Mouse (Mus musculus): ENCODE data around the gene Trim12c. TPM values are rescaled to one million over a fixed set of nuclear protein-coding genes. Genes with fewer than 3 reads are reported as not detected.
"Not testable (repeated sequence)": the region's sequence is repeated elsewhere in the genome, so short reads cannot be mapped to it uniquely, and the experiment has no call there.

The Trim12c gene
- 1.1 and 1.2 TPM in 2 replicates for polyA plus RNA-seq (2015; fragmentation: Nextera tagmentation; extraction: Ambion mirVana)

DNA sequence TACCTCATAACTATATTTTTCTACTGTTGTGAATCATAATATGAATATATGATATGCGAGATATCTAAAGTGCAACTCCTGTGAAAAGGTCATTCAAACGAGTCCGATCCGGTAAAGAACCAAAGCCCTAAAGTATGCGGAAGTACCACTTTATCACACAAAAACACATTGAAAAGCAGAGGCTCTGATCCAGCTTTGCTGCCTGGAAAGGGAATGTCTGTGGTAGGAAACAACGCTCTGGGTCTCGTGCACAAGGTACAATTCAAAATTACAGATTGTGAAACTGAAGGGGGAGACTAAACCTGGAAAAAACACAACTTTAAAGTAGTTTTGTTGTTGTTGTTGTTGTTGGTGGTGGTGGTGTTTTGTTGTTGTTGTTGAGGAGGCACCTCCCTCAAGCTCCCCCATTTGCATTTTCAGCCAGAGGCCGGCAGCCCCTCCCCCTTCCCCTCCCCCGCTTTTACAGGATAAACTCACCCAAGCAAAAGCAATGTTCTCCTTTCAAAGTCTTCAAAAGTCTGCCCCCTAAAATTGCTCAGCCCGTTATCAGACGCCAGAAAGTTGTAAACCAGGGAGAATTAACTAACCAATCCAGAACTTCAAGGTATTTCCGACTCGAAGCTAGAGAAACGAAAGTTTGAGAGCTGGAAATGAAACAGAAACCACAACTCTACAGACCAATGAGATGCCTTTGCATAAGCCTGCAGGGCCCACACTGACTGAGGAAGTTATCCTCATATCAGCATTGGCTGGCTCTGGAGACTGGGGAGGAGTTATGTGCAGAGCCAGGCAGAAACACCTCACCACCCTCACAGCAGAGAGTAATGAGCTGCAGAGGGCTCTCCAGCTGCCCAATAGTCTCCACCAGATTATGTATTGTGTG lies at the start of gene Trim12c:
Gene Trim12c, minus strand, starts transcription at position 646 of the 883 bp plus-strand sequence.
- Histone ChIP-seq H3K4me1 (replicated peaks; ENCODE audit: control insufficient read depth, insufficient read depth, low read length) (no peaks in the 10 kb centered on the region), H3K9ac (replicated peaks; ENCODE audit: low read depth, low read length) (no peak within 1 kb of the TSS), H3K27ac (ENCODE audit: low read length) (no peak within 1 kb of the TSS), H3K36me3 (ENCODE audit: control insufficient read depth, insufficient read depth) (no peaks in the 10 kb centered on the region), H3K4me3 (replicated peaks; ENCODE audit: low read length) (peak within 1 kb of the TSS; percentile 30), H3K27me3 (replicated peaks; ENCODE audit: control insufficient read depth, insufficient read depth, low read length) (no peaks in the 10 kb centered on the region), H3K4me2 (ENCODE audit: low read length) (peak within 1 kb of the TSS; percentile 42), H3K9me3 (ENCODE audit: control insufficient read depth, low read length) (no peaks in the 10 kb centered on the region)
- 5% methylated on average over 14 of the region's 14 CpGs for WGBS
- peak; percentile 95 for ATAC-seq

DNA sequence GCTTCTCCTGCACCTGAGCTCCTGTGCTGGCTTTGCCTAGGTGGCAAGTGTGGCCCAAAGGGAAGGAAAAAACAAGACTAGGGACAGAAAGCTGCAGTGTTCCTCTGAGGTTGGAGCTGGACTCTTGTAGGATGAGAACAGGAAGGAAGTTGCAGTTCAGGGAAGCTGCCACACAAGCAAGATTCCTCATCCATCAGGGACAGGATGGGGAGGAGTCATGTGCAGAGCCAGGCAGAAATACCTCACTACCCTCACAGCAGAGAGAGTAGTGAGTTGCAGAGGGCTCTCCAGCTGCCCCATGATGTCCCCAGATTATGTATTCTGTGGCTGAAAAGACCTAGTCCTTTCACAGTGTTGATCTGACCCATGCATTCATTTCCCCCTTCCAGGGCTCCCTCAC lies 48.0 kb upstream of the Trim12c start:
- ATAC-seq = no peak
- H3K4me2 ChIP-seq (ENCODE audit: low read length) = no peak overlapping the region

DNA sequence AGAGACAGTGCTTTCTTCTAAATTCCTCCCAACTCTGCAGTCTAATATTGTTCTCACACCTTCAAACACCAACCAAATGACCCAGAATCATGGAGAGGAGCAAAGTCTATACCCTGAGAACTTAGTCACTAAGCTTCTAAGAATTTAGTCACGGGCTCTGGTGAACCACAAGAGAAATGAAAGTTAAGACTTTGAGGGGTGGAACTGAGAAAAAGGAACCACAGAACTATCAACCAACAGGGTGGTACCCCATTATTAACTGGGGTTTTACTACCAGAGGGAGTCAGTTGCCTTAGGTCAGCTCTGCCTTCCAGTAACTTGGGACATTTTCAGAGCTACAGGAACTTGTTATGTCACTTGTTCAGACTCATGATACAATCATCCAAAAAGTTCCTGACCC lies 47.5 kb upstream of the Trim12c start, which contains the start of gene Trim30c:
Gene Trim30c, minus strand, starts transcription at position 140 of the 400 bp plus-strand sequence.
- Histone ChIP-seq H3K9me3 (ENCODE audit: control insufficient read depth, low read length) (no peaks in the 10 kb centered on the region), H3K9ac (replicated peaks; ENCODE audit: low read depth, low read length) (no peak within 1 kb of the TSS), H3K36me3 (ENCODE audit: control insufficient read depth, insufficient read depth) (no peaks in the 10 kb centered on the region), H3K4me1 (replicated peaks; ENCODE audit: control insufficient read depth, insufficient read depth, low read length) (no peaks in the 10 kb centered on the region), H3K27me3 (replicated peaks; ENCODE audit: control insufficient read depth, insufficient read depth, low read length) (no peaks in the 10 kb centered on the region), H3K27ac (ENCODE audit: low read length) (no peak within 1 kb of the TSS), H3K4me2 (ENCODE audit: low read length) (no peak within 1 kb of the TSS), H3K4me3 (replicated peaks; ENCODE audit: low read length) (no peak within 1 kb of the TSS)
- ATAC-seq = no peak
- 81% methylated on average over 1 of the region's 1 CpGs for WGBS

More for the DNA sequence above, 48.0 kb upstream of the Trim12c start:
- no peaks in the 10 kb centered on the region for H3K9me3 ChIP-seq (ENCODE audit: control insufficient read depth, low read length)
- no peak overlapping the region for H3K9ac ChIP-seq (replicated peaks; ENCODE audit: low read depth, low read length)
- no peaks in the 10 kb centered on the region for H3K4me1 ChIP-seq (replicated peaks; ENCODE audit: control insufficient read depth, insufficient read depth, low read length)
- no peaks in the 10 kb centered on the region for H3K27me3 ChIP-seq (replicated peaks; ENCODE audit: control insufficient read depth, insufficient read depth, low read length)
- no peaks in the 10 kb centered on the region for H3K36me3 ChIP-seq (ENCODE audit: control insufficient read depth, insufficient read depth)
- no peak overlapping the region for H3K27ac ChIP-seq (ENCODE audit: low read length)
- H3K4me3 ChIP-seq (replicated peaks; ENCODE audit: low read length) = no peak overlapping the region

DNA sequence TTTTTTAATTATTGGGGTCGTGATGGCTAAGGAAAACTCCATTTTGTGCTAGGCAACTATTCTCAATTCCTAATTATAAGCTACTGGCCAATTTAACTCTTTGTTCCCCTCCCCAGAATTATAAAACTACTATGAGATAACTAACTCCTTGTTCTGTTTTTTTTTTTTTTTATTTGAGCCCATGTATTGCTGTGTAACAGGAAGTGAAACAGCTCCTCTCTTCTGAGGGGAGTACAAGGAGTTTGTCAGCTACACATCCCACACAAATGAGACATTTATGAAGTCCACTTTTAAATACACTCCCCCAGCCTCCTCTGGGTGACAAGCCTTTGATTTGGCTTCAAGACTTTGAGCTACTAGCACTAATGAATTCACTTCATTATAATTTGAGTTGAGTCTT lies 45.3 kb upstream of the Trim12c start:
- no peaks in the 10 kb centered on the region for H3K4me1 ChIP-seq (replicated peaks; ENCODE audit: control insufficient read depth, insufficient read depth, low read length)
- WGBS = 48% methylated on average over 1 of the region's 1 CpGs
- H3K27me3 ChIP-seq (replicated peaks; ENCODE audit: control insufficient read depth, insufficient read depth, low read length) = no peaks in the 10 kb centered on the region
- ATAC-seq = no peak
- no peak overlapping the region for H3K27ac ChIP-seq (ENCODE audit: low read length)
- no peak overlapping the region for H3K4me3 ChIP-seq (replicated peaks; ENCODE audit: low read length)
- no peak overlapping the region for H3K9ac ChIP-seq (replicated peaks; ENCODE audit: low read depth, low read length)
- no peak overlapping the region for H3K4me2 ChIP-seq (ENCODE audit: low read length)
- H3K36me3 ChIP-seq (ENCODE audit: control insufficient read depth, insufficient read depth) = no peaks in the 10 kb centered on the region
- no peaks in the 10 kb centered on the region for H3K9me3 ChIP-seq (ENCODE audit: control insufficient read depth, low read length)

DNA sequence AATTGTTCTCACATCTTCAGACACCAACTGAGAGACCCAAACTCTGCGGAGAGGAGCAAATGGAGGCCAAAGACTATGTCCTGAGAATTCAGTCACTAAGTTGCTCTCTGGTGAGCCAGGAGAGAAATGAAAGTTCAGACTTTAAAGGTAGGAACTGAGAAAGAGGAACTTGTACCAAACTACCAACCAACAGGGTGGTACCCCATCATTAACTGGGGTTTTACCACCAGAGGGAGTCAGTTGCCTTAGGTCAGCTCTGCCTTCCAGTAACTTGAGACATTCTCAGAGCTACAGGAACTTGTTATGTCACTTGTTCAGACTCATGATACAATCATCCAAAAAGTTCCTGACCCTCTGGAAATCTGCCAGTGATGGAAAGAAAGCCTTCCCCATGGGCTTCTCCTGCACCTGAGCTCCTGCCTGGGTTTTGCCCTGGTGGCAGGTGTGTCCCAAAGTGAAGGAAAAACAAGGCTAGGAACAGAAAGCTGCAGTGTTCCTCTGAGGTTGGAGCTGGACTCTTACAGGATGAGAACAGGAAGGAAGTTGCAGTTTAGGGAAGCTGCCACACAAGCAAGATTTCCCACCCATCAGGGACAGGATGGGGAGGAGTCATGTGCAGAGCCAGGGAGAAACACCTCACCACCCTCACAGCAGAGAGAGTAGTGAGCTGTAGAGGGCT lies 16.7 kb upstream of the Trim12c start, which contains the start of gene Trim30b:
Gene Trim30b, minus strand, starts transcription at position 149 of the 679 bp plus-strand sequence.
- Histone ChIP-seq H3K4me1 (replicated peaks; ENCODE audit: control insufficient read depth, insufficient read depth, low read length) (no peaks in the 10 kb centered on the region), H3K4me3 (replicated peaks; ENCODE audit: low read length) (no peak within 1 kb of the TSS), H3K9me3 (ENCODE audit: control insufficient read depth, low read length) (no peaks in the 10 kb centered on the region), H3K27ac (ENCODE audit: low read length) (no peak within 1 kb of the TSS), H3K4me2 (ENCODE audit: low read length) (no peak within 1 kb of the TSS), H3K36me3 (ENCODE audit: control insufficient read depth, insufficient read depth) (no peaks in the 10 kb centered on the region), H3K9ac (replicated peaks; ENCODE audit: low read depth, low read length) (no peak within 1 kb of the TSS), H3K27me3 (replicated peaks; ENCODE audit: control insufficient read depth, insufficient read depth, low read length) (no peaks in the 10 kb centered on the region)
- WGBS = 68% methylated on average over 1 of the region's 1 CpGs
- ATAC-seq = no peak

DNA sequence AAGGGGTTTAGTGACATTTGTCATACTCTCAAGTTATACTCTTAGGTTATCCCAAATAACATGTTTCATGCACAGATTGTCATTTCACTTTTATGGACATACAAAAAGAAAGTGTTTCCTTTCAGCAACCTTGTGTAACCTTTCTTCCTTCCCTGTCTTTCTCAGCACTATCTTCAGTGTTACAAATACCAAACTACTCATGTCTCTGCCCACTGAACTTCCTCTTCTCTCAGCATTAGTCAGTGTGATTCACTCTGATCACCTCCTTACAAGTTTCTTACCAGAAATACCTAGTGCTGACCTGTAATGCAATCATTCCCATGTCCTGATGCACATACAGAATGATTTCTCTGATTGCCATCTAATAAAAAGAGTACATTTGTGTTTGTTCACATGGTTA lies 13.2 kb upstream of the Trim12c start:
- Histone ChIP-seq H3K9me3 (ENCODE audit: control insufficient read depth, low read length) (no peaks in the 10 kb centered on the region), H3K4me2 (ENCODE audit: low read length) (no peak overlapping the region), H3K4me1 (replicated peaks; ENCODE audit: control insufficient read depth, insufficient read depth, low read length) (no peaks in the 10 kb centered on the region), H3K27me3 (replicated peaks; ENCODE audit: control insufficient read depth, insufficient read depth, low read length) (no peaks in the 10 kb centered on the region), H3K4me3 (replicated peaks; ENCODE audit: low read length) (no peak overlapping the region), H3K27ac (ENCODE audit: low read length) (no peak overlapping the region), H3K9ac (replicated peaks; ENCODE audit: low read depth, low read length) (no peak overlapping the region), H3K36me3 (ENCODE audit: control insufficient read depth, insufficient read depth) (no peaks in the 10 kb centered on the region)
- no peak for ATAC-seq

DNA sequence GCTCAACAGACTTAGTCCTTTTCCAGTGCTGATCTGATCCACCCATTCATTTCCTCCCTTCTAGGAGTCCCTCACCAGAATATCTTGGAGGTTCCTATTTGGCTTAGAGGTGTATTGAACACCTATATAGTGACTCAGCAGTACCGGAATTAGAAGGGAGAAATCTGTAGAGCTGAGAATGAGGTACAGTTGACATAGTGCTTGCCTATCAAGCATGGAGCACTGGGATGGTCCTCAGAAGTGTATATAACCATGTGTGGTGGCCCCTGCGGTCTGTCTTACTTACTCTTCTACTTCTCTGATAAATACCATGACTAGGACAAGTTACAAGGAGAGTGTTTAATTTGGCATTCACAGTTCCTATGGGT lies 422 bp upstream of the Trim12c start:
- no peaks in the 10 kb centered on the region for H3K36me3 ChIP-seq (ENCODE audit: control insufficient read depth, insufficient read depth)
- no peaks in the 10 kb centered on the region for H3K4me1 ChIP-seq (replicated peaks; ENCODE audit: control insufficient read depth, insufficient read depth, low read length)
- H3K4me2 ChIP-seq (ENCODE audit: low read length) = peak overlapping the region; percentile 7; the same call in 1 of the 2 replicates
- no peaks in the 10 kb centered on the region for H3K9me3 ChIP-seq (ENCODE audit: control insufficient read depth, low read length)
- no peaks in the 10 kb centered on the region for H3K27me3 ChIP-seq (replicated peaks; ENCODE audit: control insufficient read depth, insufficient read depth, low read length)
- WGBS = 85% methylated on average over 2 of the region's 2 CpGs
- H3K9ac ChIP-seq (replicated peaks; ENCODE audit: low read depth, low read length) = no peak overlapping the region
- no peak overlapping the region for H3K4me3 ChIP-seq (replicated peaks; ENCODE audit: low read length)
- ATAC-seq = no peak
- H3K27ac ChIP-seq (ENCODE audit: low read length) = no peak overlapping the region

DNA sequence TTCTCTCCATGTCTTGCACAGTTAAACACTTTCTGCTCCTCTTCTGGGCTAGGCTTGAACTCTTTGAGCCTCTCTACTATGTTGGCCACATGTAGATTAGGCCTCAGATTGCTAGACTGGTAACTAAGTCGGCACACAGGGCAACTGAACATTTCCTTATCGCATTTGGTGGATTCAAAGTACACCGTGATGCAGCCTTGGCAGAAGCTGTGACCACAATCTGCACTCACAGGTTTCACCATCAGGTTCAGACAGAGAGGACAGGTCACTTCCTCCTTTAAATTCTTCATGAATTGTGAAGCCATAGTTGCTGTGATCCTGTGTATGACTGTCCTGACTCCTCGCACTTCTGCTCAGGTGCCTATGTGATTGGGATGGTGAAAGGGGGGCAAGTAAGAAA lies 5.1 kb downstream of the Trim12c start:
- H3K4me1 ChIP-seq (replicated peaks; ENCODE audit: control insufficient read depth, insufficient read depth, low read length); H3K36me3 ChIP-seq (ENCODE audit: control insufficient read depth, insufficient read depth); H3K4me2 ChIP-seq (ENCODE audit: low read length); H3K9me3 ChIP-seq (ENCODE audit: control insufficient read depth, low read length); H3K27ac ChIP-seq (ENCODE audit: low read length); H3K4me3 ChIP-seq (replicated peaks; ENCODE audit: low read length); H3K27me3 ChIP-seq (replicated peaks; ENCODE audit: control insufficient read depth, insufficient read depth, low read length); H3K9ac ChIP-seq (replicated peaks; ENCODE audit: low read depth, low read length); ATAC-seq: not testable (repeated sequence)
- 91% methylated on average over 4 of the region's 4 CpGs for WGBS

DNA sequence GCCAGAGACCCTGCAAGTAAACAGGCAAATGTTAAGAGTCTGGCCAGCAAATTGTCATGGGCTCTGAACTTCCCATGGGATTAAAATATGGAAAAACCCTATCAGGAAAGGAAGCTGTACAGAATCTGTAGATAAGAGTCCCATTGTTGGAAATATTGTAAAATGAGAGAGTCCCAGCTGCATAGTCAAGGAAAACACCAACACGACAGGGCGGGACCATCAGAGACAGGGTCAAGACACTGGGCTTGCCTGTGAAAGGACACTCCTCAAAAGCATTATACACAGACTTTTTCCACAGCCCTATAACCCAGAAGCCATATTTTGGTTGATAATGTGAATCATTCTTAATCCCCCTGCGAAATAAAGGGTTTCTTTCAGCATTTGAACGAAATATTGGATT lies 12.4 kb downstream of the Trim12c start:
- H3K36me3 ChIP-seq (ENCODE audit: control insufficient read depth, insufficient read depth); H3K4me1 ChIP-seq (replicated peaks; ENCODE audit: control insufficient read depth, insufficient read depth, low read length); H3K27me3 ChIP-seq (replicated peaks; ENCODE audit: control insufficient read depth, insufficient read depth, low read length); H3K9me3 ChIP-seq (ENCODE audit: control insufficient read depth, low read length); ATAC-seq; H3K9ac ChIP-seq (replicated peaks; ENCODE audit: low read depth, low read length); H3K4me3 ChIP-seq (replicated peaks; ENCODE audit: low read length); H3K27ac ChIP-seq (ENCODE audit: low read length); H3K4me2 ChIP-seq (ENCODE audit: low read length): not testable (repeated sequence)
- 85% methylated on average over 2 of the region's 4 CpGs for WGBS
